Mouse (Mus musculus): ENCODE results near the gene Tldc2.

DNA sequence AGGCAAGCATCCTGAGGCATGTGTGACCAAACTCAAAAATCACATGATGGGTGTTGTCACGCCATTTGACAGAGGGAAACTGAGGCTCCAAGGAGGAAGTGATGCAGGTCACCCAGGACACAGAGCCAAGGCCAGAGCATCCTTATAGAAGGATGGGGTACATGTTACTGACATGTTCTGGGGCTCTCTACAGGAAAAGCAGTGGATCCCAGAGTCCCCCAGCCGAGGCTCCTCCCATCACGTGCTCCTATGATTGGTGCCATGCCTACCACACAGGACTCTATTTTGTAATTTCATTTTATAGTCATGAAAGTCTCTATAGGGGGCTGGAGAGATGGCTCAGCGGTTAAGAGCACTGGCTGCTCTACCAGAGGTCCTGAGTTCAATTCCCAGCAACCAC is 29.1 kb upstream of the Tldc2 start:
- TF ChIP-seq CTCF (IDR thresholded peaks at IDR 0.05; ENCODE audit: low read depth) (no peak), EP300 (IDR thresholded peaks at IDR 0.05; ENCODE audit: low read depth) (no peak)

Measured in liver, postnatal 0 days (tissue).